Mouse (Mus musculus) hindbrain, embryonic 13.5 days (tissue): Measurements from ENCODE around the gene Hes3. TPM values are rescaled to one million over a fixed set of nuclear protein-coding genes. Genes with fewer than 3 reads are reported as not detected.

Experiments used
- ATAC-seq: fragments of 200-750 bp; cut with Nextera tagmentation; 2 replicates; pipeline ENCODE4 v1.8.0; 2017; ENCODE audit warnings: moderate TSS enrichment; ENCODE audit not compliant: low FRiP score
- H3K27ac ChIP-seq: fragments of 300-500 bp; sonication (generic); 2 replicates; pipeline ENCODE4 v1.5.1; 2015; ENCODE audit warnings: inconsistent platforms, mild to moderate bottlenecking, moderate library complexity
- H3K27me3 ChIP-seq: fragments of 300-500 bp; sonication (generic); 2 replicates; pipeline ENCODE4 v1.6.1; 2015; ENCODE audit warnings: mild to moderate bottlenecking, inconsistent platforms
- H3K36me3 ChIP-seq: fragments of 300-500 bp; sonication (generic); 2 replicates; pipeline ENCODE4 v1.6.1; 2015; ENCODE audit warnings: mild to moderate bottlenecking, inconsistent platforms
- H3K4me1 ChIP-seq: fragments of 300-500 bp; sonication (generic); replicated peaks from 2 replicates; pipeline ENCODE4 v1.6.1; 2015; ENCODE audit warnings: inconsistent platforms
- H3K4me2 ChIP-seq: fragments of 300-500 bp; sonication (generic); 2 replicates; pipeline ENCODE4 v1.6.1; 2015; ENCODE audit warnings: inconsistent platforms, mild to moderate bottlenecking, moderate library complexity
- H3K4me3 ChIP-seq: fragments of 300-500 bp; sonication (generic); 2 replicates; pipeline ENCODE4 v1.5.1; 2015; ENCODE audit warnings: mild to moderate bottlenecking, inconsistent platforms
- H3K9ac ChIP-seq: fragments of 300-500 bp; sonication (generic); 2 replicates; pipeline ENCODE4 v1.6.1; 2015; ENCODE audit warnings: mild to moderate bottlenecking, inconsistent platforms
- H3K9me3 ChIP-seq: fragments of 300-500 bp; sonication (generic); 2 replicates; pipeline ENCODE4 v1.6.1; 2016; ENCODE audit warnings: inconsistent platforms
- WGBS: fragments of 180-500 bp; shearing (Covaris S2); methylation state at CpG from one replicate; pipeline ENCODE4 v1.1.7; 2015; 5-methylcytosine and 5-hydroxymethylcytosine counted together
- polyA plus RNA-seq: library from polyadenylated mRNA; unstranded; fragments of >200 nt; fragmentation: Nextera tagmentation; extraction: Ambion mirVana; gene quantifications from 2 replicates; pipeline ENCODE4 v1.2.1, GENCODE M21; 2015

The Hes3 gene
- polyA plus RNA-seq, 1 experiment from 2014 or later, result 0.38 TPM

DNA sequence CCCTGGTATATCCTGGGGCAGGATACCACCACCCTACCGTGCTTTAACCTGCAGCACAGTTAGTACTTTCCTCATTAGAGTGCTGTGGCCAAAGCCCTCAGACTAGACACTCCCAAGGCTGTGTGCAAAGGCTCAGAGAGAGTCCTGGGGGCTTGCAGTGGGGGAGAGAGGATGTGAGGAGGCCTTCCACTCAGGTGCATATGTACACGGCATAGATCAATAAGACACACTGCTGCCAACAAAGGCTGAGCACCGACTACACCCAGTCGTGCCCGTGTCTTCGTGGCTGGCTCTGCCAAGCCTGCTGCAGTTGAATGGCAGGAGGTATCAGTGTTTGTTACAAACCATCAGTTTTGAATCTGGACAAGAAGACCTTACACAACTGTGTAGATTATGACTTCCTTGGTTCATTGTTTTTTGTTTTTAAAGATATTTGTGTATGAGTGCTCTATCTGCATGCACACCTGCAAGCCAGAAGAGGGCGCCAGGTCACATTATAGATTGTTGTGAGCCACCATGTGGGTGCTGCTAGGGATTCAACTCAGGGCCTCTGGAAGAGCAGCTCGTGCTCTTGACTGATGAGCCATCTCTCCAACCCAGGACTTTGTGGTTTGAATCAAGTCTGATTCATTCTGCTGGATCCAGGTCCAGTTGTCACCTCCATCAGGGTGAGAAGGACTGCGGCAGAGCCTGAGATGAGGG, 26.4 kb downstream of the Hes3 start:
- peaks cover 58% of the 10 kb centered on the region for H3K4me1 ChIP-seq
- H3K36me3 ChIP-seq, result peaks cover 28% of the 10 kb centered on the region
- no peaks in the 10 kb centered on the region for H3K9me3 ChIP-seq
- 88% methylated on average over 9 of the region's 9 CpGs for WGBS
- H3K4me2 ChIP-seq, result no peak overlapping the region
- H3K27me3 ChIP-seq, result peaks cover 30% of the 10 kb centered on the region
- no peak for ATAC-seq
- H3K27ac ChIP-seq, result no peak overlapping the region
- H3K9ac ChIP-seq, result no peak overlapping the region
- no peak overlapping the region for H3K4me3 ChIP-seq

DNA sequence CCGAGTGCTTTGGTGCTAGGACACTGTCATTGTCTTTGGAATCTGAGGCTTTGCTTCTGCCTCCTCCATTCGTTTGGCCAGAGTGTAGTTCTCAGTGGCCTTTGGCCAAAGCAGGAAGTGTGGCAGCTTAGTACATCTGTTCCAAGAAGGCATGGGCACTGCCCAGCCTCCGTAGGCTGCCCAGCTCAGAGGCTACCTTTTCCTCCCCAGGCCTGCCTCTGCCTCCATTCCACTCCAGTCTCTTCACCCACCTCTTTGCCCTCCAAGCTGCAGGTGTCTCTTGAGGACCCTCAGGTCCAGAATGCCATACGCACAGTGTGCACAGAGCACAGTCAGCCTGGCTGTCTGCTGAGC, 27.3 kb downstream of the Hes3 start:
- no peak for ATAC-seq
- Histone ChIP-seq H3K4me2 (no peak overlapping the region), H3K9me3 (no peaks in the 10 kb centered on the region), H3K27me3 (peaks cover 21% of the 10 kb centered on the region), H3K36me3 (peaks cover 27% of the 10 kb centered on the region), H3K9ac (no peak overlapping the region), H3K27ac (no peak overlapping the region), H3K4me1 (peaks cover 58% of the 10 kb centered on the region), H3K4me3 (no peak overlapping the region)
- 48% methylated on average over 4 of the region's 4 CpGs for WGBS

DNA sequence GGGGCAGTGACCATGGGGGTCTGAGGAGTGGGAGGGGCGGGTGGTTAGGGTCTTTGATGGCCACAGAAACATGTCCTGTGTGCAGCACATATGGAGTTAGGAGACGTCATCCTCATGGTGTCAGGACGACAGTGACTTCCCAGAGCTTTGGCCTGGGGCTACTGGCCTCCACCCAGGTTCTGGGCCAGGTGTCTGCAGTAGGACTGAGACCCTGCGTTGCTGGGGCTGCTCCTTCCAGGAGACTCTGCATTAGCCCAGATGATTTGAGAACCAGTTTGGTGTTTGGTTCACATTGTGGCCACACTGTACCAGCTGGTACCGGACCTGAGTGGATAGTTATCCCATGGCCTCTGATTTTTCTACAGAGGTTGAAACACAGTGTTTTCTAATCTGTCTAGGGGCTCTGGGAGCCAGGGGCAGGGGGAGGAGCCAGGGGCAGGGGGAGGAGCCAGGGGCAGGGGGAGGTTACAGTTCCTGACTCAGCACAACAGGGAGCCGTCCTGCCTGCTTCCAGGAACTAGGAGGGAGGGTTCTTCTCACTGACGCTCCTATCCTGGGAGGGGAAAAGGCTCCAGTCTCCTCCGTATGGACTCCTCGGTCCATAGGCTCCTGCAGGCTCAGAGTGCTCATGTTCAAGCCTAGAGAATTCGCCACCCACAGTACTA, 27.8 kb downstream of the Hes3 start:
- Histone ChIP-seq H3K4me3 (no peak overlapping the region), H3K4me2 (no peak overlapping the region), H3K4me1 (peaks cover 53% of the 10 kb centered on the region), H3K9me3 (no peaks in the 10 kb centered on the region), H3K9ac (no peak overlapping the region), H3K27ac (no peak overlapping the region), H3K36me3 (peaks cover 27% of the 10 kb centered on the region), H3K27me3 (peaks cover 16% of the 10 kb centered on the region)
- no peak for ATAC-seq
- 28% methylated on average over 10 of the region's 10 CpGs for WGBS

DNA sequence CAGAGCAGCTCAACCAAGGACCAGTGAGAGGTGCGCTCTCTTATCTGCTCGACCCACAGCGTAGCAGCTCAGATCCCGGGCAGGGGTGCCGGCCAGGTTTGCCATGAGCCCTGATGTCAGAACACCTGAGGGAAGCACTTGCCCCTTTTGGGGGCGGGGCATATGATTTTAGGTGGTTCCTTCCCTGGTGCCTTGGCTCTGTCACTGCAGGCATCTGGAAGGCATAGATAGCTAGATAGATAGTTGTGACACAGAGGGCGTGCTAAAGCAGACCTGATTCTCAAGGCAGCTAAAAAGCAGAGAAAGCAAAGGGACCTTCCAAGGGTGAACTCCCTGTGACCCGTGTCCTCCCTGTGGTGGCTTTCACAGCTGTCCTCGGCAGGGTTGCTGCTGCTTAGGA, 28.4 kb downstream of the Hes3 start:
- peaks cover 48% of the 10 kb centered on the region for H3K4me1 ChIP-seq
- no peak overlapping the region for H3K4me2 ChIP-seq
- WGBS, result 66% methylated on average over 9 of the region's 9 CpGs
- H3K27ac ChIP-seq, result no peak overlapping the region
- peaks cover 22% of the 10 kb centered on the region for H3K36me3 ChIP-seq
- H3K4me3 ChIP-seq, result no peak overlapping the region
- no peak overlapping the region for H3K9ac ChIP-seq
- no peak for ATAC-seq
- H3K9me3 ChIP-seq, result no peaks in the 10 kb centered on the region
- peaks cover 14% of the 10 kb centered on the region for H3K27me3 ChIP-seq

DNA sequence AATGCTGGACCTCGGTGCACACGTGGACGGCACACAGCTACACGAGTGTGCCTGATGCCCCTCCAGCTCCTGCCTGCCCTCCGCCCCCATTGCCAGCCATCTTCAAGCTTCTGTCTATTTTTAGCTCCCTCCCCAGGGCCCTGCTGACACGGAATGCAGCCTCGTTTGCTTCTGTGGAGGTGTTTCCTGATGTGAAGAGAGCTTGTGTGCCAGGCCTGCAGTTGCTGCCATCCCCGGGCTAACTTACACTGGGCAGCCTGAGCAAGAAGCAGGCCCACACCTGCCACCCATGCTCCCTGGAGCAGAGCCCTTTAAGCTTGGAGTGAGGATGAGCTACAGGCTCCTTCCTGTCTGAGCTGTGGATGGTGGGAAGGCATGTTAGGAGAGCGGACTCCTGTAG, 29.3 kb downstream of the Hes3 start:
- WGBS, result 74% methylated on average over 9 of the region's 9 CpGs
- ATAC-seq, result no peak
- Histone ChIP-seq H3K4me3 (no peak overlapping the region), H3K4me1 (peaks cover 40% of the 10 kb centered on the region), H3K9me3 (no peaks in the 10 kb centered on the region), H3K27ac (no peak overlapping the region), H3K4me2 (no peak overlapping the region), H3K9ac (no peak overlapping the region), H3K36me3 (peaks cover 17% of the 10 kb centered on the region), H3K27me3 (peaks cover 14% of the 10 kb centered on the region)

DNA sequence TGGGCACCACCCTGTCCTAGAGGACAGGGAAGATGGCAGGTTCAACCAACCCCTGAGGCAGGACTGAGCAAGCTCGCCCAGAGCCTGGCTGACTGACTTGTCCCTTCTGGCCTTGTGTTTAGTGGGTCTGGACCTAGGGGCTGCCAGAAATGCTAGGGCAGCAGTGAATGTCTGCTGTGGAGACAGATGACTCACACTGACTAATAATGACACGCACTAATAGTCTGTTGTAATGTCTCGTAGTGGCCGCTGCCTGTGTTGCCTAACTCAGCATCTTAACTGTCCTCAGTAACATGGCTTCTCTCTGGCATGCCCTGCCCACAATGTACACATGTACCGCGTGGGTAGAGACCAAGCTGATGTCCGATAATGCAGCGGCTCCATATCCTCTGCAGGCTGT, 31.0 kb downstream of the Hes3 start:
- H3K4me1 ChIP-seq, result peaks cover 40% of the 10 kb centered on the region
- 95% methylated on average over 8 of the region's 8 CpGs for WGBS
- H3K36me3 ChIP-seq, result peaks cover 17% of the 10 kb centered on the region
- no peak overlapping the region for H3K4me3 ChIP-seq
- peaks cover 14% of the 10 kb centered on the region for H3K27me3 ChIP-seq
- H3K9me3 ChIP-seq, result no peaks in the 10 kb centered on the region
- no peak for ATAC-seq
- no peak overlapping the region for H3K27ac ChIP-seq
- no peak overlapping the region for H3K9ac ChIP-seq
- no peak overlapping the region for H3K4me2 ChIP-seq

DNA sequence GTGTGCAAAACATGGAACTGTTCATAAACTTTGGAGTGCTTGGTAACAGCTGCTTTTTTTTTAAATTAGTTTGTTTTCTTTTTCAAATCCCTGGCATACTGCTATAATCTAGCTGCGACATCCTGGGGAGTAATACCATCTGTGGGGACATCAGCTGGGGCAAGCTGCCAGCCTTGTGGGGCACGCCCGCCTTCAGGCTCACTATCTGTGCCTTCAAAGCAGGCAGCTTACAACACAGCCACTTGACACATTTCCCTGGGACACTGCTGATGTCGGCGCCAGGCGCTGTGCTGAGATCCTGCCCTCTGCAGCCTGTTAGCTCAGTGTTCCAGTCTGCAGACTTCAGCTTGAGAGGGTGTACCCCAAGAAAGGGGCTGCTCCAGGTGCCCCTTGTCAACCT, 34.4 kb downstream of the Hes3 start:
- Histone ChIP-seq H3K4me3 (no peak overlapping the region), H3K9ac (no peak overlapping the region), H3K9me3 (no peaks in the 10 kb centered on the region), H3K27me3 (peaks cover 5% of the 10 kb centered on the region), H3K4me1 (peaks cover 20% of the 10 kb centered on the region; the same call in 1 of the 2 replicates), H3K36me3 (peaks cover 29% of the 10 kb centered on the region), H3K4me2 (no peak overlapping the region), H3K27ac (peak overlapping the region; percentile 32; the same call in 1 of the 2 replicates)
- WGBS, result 67% methylated on average over 6 of the region's 6 CpGs
- ATAC-seq, result no peak

DNA sequence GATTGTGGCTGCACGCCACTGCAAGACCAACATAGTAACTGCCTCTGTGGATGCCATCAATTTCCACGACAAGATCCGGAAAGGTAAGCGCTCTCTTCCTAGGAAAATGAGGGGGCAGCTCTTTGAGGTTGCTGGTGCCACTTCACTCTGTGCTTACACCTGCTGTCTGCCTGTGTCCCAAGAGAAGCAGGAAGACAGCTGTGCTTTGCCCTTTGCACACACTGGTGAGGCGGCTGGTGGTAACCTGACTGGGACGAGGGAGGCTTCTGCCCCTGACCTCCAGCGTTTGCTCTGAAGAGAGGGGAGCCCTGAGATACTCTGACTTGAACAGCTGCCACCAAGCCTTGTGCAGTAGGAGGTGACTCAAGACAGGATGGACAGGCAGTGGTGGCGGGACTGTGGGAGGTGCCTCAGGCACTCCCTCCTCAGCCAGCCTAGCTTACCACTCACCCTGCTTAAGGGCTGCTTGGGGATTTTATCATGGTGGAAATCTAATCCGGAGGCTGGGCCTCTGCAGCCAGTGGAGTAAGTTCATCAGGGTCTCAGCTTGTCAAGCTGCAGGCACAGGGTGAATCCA, 38.2 kb downstream of the Hes3 start:
- no peaks in the 10 kb centered on the region for H3K9me3 ChIP-seq
- H3K27ac ChIP-seq, result no peak overlapping the region
- H3K4me3 ChIP-seq, result no peak overlapping the region
- H3K9ac ChIP-seq, result peak overlapping the region; percentile 31
- peaks cover 25% of the 10 kb centered on the region for H3K36me3 ChIP-seq
- H3K4me2 ChIP-seq, result no peak overlapping the region
- ATAC-seq, result no peak
- 78% methylated on average over 9 of the region's 9 CpGs for WGBS
- peaks cover 18% of the 10 kb centered on the region; the same call in 1 of the 2 replicates for H3K4me1 ChIP-seq
- H3K27me3 ChIP-seq, result no peaks in the 10 kb centered on the region

DNA sequence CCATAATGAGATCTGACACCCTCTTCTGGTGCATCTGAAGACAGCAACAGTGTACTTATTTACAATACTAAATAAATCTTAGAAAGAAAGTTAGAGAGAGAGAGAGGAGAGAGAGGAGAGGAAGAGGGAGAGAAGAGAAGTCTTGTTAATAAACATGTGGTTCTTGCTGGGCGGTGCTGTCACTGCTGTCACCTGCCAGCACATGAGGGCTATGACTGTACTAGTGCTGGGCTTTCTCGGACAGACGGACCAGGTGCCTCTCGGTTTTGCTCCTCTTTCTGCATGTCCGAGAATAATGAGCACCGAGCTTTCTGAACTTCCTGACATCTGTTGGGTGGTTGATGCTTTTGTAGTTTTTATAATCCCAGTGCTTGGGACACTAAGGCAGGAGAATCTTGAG, 40.8 kb downstream of the Hes3 start:
- H3K4me2 ChIP-seq, result no peak overlapping the region
- H3K9me3 ChIP-seq, result no peaks in the 10 kb centered on the region
- H3K36me3 ChIP-seq, result peaks cover 25% of the 10 kb centered on the region
- H3K27ac ChIP-seq, result no peak overlapping the region
- WGBS, result 91% methylated on average over 6 of the region's 6 CpGs
- H3K4me1 ChIP-seq, result peaks cover 20% of the 10 kb centered on the region
- no peak overlapping the region for H3K9ac ChIP-seq
- H3K4me3 ChIP-seq, result no peak overlapping the region
- H3K27me3 ChIP-seq, result no peaks in the 10 kb centered on the region
- no peak for ATAC-seq

DNA sequence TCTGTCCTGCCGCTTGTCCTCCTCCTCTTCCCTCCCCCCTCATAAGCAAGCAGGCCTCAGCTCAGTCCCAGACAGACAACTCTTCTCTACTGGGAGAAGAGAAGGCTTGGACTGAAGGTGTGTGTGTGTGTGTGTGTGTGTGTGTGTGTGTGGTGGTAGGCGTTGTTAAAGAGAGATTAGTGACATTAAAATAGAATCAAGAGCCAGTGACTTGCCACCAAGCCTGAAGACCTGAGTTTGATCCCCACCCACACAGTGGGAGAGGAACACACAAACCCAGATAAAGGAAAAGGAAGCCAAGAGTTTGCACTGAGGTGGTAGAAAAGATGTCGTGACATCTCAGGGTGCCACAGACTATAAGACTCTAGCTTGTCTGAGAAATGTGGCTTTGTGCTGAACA, 44.3 kb downstream of the Hes3 start:
- ATAC-seq, result no peak
- WGBS, result 90% methylated on average over 3 of the region's 3 CpGs
- H3K9me3 ChIP-seq, result no peaks in the 10 kb centered on the region
- peaks cover 28% of the 10 kb centered on the region for H3K4me1 ChIP-seq
- no peak overlapping the region for H3K4me3 ChIP-seq
- no peak overlapping the region for H3K9ac ChIP-seq
- H3K4me2 ChIP-seq, result no peak overlapping the region
- H3K36me3 ChIP-seq, result peaks cover 9% of the 10 kb centered on the region
- no peak overlapping the region for H3K27ac ChIP-seq
- no peaks in the 10 kb centered on the region for H3K27me3 ChIP-seq

DNA sequence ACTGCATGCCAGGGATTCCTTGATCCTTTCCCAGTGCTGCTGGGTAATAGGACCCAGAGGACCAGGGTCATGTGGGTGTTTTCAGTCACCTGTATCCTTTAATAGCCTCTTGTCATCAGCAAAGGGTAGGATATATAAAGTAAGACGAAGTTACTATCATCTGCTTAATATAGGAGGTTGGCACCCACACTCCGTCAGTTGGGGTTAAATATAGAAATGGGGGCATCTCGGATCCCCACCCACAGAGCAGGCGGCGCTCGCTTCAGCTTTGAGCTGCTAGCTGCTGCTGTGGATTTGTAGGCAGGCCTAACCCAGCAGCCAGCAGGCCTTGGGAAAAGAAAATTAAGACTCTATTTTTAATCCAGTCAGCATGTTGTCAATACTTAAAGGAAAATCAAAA, 45.5 kb downstream of the Hes3 start:
- peak overlapping the region; percentile 53 for H3K9ac ChIP-seq
- H3K27ac ChIP-seq, result 0 out of 2 replicates have a peak overlapping the region, but pooled peaks have one; percentile 37
- peaks cover 20% of the 10 kb centered on the region for H3K36me3 ChIP-seq
- 86% methylated on average over 6 of the region's 6 CpGs for WGBS
- peaks cover 26% of the 10 kb centered on the region for H3K4me1 ChIP-seq
- no peaks in the 10 kb centered on the region for H3K9me3 ChIP-seq
- H3K27me3 ChIP-seq, result no peaks in the 10 kb centered on the region
- H3K4me2 ChIP-seq, result no peak overlapping the region
- ATAC-seq, result no peak
- no peak overlapping the region for H3K4me3 ChIP-seq

DNA sequence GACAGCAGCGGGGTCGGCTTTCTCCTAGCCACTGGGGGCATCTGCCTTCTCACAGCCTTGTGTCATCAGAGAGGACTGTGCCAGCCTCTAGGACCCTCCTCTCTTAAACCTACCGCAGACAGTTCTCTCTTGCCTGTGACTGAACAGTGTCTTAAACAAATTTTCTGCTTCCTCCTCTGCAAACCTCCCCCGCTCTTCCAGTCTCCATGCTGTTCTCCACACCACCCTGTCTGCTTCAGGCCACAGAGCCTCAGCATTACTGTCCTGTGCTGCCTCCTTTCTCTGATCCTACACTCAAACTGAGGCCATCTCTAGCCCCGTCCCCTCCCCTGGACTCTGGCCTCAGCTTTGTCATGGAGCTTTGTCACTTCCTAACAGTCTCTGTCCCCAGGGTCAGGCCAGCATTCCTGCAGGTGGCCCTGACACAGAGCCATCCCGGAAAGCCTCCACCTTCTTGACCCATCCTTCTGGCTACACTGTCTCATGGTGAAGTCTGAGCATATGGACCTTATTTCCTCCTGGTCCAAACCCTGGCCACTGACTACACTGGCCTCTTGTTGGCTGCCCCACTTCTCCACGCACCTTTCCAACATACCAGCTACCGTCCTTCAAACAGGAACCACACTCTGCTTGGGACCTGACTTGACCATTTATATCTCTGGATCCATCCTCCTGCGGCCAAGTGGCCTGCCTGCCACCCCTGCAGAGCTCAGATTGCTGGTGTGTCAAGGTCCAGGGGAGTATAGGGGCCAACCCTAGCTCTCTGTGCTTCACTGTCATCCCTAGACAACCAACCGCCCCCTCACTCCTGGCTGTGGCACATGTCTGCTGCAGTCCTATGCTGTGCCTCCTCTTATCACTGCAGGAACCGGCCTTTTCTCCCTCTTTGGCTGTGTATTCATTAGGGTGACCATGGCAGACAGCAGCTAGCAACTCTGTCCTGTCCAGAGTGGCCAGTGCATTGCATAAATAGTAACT, 46.6 kb downstream of the Hes3 start:
- H3K9ac ChIP-seq, result peak overlapping the region; percentile 16; the same call in 1 of the 2 replicates
- WGBS, result 86% methylated on average over 11 of the region's 11 CpGs
- H3K36me3 ChIP-seq, result peaks cover 28% of the 10 kb centered on the region
- no peaks in the 10 kb centered on the region for H3K27me3 ChIP-seq
- no peak for ATAC-seq
- H3K4me2 ChIP-seq, result no peak overlapping the region
- no peak overlapping the region for H3K27ac ChIP-seq
- peaks cover 26% of the 10 kb centered on the region for H3K4me1 ChIP-seq
- H3K9me3 ChIP-seq, result no peaks in the 10 kb centered on the region
- no peak overlapping the region for H3K4me3 ChIP-seq
